Mouse (Mus musculus): ENCODE data around the gene Hnrnpc. TPM values are rescaled to one million over a fixed set of nuclear protein-coding genes. Genes with fewer than 3 reads are reported as not detected.

Gene Hnrnpc
- total RNA-seq (2021) = 100 to 1,000 TPM; 279 to 281 TPM

DNA sequence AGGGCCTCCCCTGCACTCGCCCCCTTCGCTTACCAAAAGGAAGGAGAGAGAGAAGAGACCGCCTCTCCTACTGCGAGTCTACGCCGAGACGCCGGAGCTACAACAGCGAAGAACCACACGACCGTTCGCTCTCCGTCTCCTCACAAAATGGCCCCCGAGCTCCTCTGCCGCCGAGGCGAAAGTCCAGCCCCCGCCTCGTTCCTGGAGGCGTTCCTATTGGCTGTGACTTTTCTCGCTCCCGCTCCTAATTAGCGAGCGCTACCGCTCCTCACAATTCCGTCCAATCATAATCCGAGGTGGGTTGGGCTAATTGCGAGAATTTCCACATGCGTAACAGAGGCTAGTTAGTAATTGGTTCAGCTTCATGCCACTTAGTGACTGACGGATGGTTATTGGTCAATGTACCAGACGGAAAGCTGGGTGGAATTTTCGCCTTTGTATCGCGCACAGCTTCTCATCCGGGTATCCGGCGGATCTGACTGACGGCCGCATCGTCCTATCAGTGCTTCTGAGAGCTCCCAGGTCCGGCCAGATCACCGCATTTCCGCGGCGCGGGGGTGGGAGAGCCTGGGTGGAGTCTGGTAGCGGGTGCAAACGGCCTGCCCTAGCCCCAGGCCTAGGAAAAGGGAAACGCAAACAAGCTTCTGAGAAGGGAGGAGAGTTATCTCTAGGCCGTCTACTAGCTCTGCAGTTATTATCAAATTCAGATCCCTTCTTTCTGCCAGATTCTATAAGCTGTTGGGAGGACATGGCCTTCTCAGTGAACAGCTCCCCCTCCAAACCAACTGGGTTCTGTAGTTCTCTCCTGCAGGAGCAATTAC lies at the start of gene Hnrnpc:
Gene Hnrnpc, minus strand, starts transcription at position 173 of the 821 bp plus-strand sequence.
- DNase-seq = peak; percentile 100

DNA sequence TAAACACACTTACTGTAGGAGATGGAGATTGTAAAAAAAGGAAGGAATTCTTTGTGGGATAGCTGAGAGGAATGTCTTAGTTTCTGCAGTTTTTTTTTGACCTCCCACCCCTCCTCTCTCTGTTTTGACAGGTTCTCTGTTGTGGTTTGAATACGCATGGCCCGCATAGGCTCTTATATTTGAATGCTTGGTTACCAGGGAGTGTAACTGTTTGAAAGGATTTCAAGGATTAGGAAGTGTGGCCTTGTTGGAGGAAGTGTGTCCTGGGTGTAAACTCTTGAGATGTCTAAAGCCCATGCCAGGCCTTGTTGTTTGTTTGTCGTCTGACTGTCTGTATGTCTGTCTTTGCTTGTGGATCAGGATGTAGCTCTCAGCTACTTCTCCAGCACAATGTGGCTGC lies 48.8 kb upstream of the Hnrnpc start:
- DNase-seq = no peak

DNA sequence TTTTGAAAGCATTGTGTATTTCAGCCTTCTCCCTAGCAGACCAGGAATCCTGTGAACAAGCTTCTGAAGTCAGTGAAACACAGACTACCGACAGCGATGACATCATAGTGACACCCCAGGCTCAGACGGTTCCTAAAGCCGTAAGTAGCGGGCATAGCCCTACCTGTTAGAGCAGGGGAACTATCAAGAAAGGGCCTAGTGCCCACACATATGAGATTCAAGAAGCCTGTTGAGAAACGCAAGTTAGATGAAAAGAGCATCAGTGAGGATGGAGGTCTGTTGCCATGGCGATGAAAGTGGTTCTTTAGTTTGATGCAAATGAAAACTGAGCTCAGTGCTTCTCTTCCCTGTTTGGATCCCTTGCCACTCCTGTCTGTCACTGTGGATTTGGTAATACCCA lies 48.4 kb upstream of the Hnrnpc start:
- DNase-seq = peak; percentile 26 to 40

DNA sequence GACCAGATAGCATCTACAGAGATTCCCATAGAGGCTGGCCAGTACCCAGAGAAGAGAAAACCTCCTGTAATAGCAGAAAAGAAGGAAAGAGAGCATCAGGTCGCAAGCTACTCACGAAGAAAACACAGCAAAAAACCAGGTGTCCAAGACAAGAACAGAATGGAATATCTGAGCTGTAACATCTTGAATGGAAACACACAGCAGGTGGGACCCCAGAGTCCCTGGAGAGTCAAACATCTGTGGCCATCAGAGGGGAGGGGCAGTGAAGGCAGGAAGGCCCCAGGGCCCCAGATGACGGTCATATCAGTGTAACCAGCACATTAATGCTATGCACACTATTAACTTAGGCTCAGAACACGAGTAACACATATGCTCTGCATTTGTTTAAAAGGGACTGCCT lies 46.1 kb upstream of the Hnrnpc start:
- DNase-seq = no peak

DNA sequence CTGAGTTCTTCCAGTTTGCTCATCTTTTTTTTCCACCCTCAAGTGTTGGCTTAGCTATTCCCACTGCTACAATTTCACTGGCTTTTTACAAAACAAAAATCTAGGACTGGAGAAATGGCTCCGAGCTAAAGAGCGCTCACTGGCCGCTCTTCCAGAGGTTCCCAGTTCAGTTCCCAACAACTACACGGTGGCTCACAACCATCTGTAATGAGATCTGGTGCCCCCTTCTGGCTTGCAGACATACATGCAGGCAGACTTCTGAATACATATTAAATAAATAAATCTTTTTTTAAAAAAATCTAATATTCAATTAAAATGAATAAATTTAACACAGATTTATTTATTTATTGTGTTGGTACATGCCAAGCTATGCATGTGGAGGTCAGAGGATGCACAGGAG lies 42.7 kb upstream of the Hnrnpc start:
- DNase-seq = no peak

DNA sequence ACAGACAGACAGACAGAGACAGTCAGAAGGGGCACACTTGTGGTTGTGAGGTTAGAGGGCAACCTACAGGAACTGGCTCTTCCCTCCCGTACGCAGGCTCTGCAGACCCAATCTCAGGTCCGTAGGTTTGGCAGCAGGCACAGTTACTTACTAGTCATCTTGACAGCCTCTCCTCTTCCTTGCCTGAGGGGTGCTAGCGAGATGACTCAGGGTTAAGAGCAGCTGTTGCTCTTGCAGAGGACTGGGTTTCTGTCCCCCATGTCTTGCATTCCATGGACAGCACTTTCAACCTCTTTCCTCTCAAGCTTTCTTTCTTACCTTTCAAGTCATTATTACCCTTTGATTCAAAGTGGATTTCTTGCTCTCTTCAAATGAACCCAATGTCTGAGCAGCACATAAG lies 40.3 kb upstream of the Hnrnpc start:
- no peak for DNase-seq

DNA sequence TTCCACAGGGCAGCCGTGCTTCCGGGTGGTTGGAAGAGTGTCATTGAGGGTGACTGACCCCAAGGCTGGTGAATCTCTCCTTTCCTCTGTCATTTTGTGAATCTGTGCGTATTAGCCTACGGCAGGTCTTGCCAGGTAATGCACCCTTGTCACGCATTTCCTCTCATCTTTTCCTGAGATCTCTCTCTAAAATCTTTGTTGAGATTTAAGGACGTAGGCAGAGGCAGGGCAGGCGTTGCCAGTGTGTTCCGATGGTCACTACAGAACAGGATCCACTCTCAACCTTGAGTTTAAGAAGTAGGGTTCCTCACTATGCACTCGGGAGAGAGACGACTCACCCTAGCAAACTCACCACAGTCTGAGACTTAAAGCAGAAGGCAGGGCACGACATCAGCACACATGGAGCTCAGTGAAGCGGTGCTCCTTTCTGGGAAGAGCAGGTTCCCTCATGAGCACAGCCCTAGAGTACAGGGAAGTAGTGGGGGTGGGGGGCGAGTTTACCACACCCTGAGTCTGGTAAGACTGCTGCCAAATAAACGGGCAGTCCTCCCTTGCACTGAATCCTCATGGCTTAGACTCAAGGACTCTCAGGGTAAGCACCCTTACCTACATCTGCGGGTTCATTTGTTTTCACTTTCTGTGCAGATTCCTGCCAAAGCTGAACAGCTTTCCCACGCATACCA lies 37.8 kb upstream of the Hnrnpc start:
- no peak for DNase-seq

DNA sequence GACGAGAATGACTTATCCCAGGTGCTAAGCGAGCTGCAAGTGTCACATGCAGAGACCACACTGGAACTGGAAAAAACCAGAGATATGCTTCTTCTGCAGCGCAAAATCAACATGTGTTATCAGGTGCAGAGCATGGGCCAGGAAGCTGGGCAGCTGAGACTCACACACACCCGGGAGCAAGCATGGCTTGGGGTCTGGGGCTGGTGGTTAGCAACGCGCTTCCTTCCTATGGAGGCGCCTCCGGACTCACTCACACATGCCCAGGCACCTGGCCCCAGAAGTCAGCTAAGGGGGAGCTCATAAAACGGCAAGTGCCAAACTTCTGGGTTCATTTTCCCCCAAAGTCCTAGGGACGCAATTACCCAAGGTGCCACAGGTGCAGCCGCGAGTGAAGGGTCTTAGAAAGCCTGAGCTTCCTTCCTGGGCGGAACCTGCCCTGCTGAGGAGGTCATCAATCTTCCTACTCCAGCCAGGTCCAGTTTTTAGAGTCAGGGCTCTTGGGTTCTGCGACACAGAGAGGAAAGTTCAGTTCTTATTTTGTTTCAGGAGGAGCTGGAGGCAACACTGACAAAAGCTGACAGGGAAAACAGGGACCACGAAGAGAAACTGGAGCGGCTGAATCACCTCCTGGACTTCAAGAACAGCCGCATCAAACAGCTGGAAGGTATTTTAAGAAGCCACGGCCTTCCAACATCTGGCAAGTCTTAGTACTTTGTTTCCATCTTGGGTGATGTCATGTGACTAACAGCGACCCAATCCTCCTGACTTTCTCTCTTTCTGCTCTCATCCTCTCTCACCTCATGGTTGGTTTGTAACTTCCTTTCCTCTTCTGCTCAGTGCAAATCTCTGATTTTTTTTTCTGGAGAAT lies 37.0 kb upstream of the Hnrnpc start:
- DNase-seq = no peak

DNA sequence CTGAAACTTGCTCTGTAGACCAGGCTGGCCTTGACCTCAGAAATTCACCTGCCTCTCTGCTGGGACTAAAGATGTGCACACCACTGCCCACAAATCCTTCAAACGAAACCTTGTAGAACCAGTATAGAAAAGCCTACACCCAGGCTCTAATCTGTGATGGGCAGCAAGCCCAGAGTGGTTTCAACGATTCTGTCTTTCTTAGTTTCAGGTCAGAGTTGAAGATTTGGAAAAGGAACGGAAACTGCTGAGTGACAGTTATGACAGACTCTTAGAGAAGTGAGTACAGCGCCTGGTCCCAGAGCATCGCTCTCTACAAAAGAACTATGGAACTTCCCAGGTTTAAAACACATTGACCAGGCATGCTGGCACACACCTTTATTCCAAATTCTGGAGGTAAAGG lies 29.8 kb upstream of the Hnrnpc start:
- DNase-seq = no peak

DNA sequence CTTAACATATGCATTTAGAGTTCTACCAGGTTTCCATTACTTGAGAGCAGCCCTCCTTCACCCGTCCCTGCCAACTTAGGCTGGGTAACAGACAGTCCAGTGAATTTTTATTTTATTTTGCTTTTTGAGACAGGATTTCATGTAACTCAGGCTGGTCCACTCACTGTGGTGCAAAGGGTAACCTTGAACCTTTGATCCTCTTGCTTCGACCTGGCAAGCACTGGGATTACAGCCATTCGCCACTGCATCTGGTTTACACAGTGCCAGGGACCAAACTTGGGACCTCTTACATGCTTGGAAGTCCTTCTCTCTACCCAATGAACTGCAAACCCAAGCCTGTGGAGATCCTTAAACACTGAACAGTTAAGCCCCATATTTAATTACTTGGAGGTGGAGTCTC lies 20.8 kb upstream of the Hnrnpc start:
- no peak for DNase-seq

DNA sequence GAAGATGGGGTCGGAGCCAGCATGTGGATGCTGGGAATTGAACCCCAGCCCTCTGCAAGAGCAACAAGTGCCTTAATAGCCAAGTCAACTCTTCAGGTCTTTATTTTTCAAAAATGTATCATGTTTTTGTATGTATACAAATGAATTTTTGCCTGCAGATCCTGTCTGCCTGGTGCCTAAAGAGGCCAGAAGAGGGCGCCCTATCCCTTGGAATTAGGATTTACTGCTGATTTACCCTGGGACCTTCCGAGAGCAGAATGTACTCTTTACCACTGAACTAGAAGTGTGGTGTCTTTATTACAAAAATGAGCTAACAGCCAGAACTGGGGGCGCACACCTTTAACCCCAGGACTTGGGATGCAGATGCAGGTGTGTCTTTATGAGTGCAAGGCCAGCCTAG lies 20.1 kb upstream of the Hnrnpc start:
- DNase-seq = peak; percentile 48 to 61

DNA sequence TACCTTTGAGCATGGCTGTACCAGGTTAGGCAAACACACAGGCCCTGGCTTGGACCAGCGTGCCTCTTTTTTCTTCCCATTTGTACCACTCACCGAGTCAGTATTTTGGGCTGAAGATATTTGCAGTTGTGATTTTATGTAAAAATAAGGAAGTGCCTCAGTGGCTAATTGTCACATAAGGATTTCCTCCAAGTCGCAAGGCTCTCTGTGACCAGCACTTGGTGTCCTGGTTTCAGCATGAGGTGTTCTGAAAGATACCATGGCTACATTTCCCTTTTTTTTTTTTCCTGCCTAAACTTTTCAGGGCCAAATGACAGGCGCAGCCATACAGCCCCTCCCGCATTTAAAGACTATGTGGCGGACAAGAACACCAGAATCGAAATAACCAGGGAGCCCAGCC lies 16.3 kb upstream of the Hnrnpc start:
- DNase-seq = no peak

DNA sequence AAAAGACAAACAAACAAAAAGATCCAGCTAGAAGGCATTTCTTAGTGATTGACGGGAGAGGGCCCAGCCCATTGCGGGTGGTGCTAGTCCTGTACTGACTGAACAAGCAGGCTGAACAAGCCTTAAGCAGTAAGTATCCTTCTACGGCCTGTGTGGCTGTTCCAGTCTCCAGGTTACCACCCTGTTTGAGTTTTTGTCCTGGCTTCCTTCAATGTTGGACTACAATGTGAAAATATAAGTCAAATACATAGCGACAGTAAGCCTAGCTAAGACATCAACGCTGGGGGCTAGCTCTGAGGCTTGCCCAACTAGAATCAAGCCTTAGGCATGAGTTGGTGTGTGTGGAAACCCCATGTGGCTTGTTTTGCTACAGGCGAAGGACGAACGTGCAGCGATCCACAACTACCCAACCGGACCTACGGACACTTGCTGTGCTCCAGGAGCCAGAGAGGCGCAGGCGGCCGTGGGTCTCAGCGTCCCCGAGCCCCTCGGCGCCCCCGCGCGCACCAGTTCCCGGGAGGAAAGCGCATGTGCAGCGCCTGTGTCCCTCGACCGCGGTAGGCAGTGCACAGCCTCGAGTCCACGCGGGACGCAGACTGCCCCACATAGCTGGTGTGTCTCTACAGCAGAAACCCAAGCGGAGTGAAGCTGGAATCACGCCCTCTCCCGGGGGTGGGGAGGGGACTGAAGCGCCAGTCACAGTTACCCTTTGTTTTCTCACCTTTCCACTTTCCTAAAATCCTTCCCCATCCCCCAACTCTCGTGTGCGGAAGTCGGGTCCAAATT lies 15.2 kb upstream of the Hnrnpc start:
- peak; percentile 20 to 27 for DNase-seq

DNA sequence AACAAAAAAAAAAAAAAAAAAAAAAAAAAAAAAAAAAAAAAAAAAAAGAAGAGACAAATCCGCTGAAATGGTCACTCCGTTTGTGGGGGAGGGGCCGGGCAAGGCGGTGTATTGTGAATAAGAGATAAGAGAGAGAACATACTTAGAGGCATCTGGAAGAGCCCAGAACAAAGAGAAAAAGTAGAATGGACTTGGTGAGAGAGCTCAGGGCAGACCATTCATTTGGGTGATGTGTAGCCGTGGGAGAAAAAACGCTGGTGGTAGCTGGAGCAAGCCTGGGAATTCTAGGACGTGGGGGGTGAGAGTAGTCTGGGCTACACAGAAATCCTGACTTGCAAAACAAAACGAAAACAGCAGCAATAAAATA lies 14.6 kb upstream of the Hnrnpc start:
- DNase-seq = no peak

DNA sequence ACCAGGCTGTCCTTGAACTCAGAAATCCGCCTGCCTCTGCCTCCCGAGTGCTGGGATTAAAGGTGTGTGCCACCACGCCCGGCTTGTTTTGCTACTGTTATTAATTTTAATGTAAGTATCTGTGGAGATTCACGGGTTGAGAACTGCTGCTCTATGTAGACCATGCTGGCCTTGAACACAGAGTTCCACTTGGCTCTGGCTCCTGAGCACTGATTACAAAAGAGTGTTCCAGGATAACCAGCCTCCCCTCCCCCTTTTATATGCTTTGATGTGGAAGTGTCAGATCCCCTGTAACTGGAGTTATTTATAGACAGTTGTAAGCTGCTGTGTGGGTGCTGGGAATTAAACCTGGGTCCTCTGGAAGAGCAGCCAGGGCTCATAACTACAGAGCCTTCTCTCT lies 13.4 kb upstream of the Hnrnpc start:
- DNase-seq = no peak

DNA sequence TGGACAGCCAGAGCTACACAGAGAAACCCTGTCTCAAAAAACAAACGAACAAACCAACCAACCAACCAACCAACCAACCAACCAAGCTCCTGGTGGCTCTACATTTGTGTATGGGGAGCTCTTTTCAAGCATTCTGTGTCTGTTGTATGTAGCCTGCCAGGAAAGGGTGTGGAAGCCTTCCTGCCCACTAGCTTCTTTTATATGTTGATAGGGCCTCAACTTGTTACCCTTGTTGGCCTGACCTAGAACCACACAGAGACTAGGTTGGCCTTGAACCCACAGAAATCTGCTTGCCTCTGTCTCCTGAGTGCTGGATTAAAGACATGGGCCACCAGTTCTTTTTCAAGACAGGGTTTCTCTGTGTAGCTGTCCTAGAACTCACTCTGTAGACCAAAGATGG lies 10.3 kb upstream of the Hnrnpc start:
- no peak for DNase-seq

DNA sequence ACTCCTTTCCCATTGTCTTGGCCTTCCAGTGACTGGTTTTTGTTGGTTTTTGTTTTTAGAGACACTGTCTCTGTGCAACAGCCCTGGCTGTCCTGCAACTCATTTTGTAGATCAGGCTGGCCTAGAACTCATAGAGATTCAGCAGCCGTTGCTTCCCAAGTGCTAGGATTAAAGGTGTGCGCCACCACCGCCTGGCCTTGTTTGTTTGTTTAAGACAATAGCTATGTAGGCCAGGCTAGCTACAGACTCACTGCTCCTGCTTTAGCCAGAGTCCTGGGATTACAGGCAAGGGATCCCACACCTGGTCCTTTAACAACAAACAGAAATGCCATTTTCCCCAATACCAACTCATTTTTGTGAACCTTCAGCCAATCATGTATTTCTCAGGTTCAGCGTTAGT lies 6.5 kb upstream of the Hnrnpc start, which contains the start of gene Rpgrip1:
Gene Rpgrip1, plus strand, starts transcription at position 359 of the 400 bp plus-strand sequence.
- no peak for DNase-seq

DNA sequence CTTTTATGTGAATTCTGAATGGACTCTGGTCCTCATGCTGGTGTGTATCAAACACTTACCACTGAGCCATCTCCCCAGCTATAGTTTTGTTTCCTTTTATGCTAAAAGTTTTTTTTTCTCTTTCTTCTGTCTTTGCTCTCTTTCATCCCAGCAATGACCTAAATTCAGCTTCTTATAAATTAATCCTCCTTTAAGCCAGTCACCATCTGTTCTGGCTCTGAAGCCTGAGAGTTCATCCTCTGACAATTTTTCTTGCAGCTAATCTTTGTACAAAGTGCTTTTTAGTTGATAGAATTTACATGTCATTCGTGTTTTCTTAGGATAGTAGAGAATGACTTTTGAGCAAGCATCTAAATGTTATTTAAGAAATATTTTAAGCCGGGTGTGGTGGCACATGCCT lies 4.2 kb upstream of the Hnrnpc start:
- no peak for DNase-seq

DNA sequence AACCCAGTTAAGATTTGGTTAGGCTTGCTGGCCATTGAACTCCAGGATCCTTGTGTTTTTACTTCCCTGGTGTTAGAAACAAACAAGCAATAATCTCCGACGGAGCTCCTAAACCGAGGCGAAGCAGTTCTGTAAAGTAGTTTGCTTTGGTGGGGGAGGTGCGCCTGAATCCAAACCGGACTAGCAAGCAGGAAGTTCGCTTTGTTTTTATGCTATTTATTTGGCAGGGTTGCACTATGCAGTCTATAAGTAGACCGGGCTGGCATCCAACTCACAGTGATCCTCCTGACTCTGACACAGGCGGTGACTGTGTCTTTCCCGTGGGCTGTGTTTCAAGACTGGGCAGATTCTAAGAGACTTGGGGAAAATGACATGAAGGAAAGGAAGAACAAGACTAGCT lies 2.9 kb upstream of the Hnrnpc start:
- DNase-seq = peak in 1 of 2 experiments; percentile 9

DNA sequence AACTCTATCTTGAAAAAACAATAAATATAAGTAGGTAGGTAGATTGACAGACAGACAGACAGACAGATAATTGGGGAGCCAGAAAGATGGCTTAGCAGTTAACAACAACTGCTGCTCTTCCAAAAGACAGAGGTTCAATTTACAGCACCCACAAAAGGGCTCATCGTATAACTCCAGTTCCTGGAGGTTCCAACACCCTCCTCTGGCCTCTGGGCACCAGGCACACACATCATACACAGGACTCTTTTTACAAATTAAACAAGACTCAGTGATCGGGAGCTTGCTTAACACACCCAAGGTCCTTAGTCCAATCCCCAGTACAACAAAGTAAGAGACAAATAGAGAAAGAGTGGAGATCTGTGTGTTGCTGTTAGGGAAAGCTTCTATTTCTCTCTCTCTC lies 1.5 kb upstream of the Hnrnpc start:
- DNase-seq = no peak

DNA sequence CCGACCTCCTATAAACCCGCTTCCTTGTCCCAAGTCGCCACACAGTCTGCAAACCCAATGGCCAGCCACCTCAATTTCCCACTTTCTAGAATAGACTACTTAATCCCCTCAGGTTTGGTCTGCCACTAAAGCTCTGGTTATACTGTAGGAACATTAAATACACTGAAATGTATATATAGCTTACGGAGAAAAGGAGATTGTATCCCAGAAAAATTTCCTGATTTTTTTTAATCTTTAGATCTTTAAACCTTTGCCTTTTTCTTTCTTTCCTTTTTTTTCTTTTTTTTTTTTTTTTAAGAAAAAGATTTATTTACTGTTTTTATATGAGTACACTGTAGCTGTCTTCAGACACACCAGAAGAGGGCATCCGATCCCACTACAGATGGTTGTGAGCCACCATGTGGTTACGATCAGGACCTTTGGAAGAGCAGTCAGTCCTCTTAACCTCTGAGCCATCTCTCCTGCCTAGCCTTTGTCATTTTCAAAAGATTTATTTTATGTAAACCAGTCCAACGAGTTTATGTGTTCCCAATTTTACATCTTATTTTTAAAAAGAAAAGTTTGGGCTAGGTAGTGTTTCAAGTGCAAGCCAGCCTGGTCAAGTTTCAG lies 953 bp upstream of the Hnrnpc start:
- DNase-seq = no peak

DNA sequence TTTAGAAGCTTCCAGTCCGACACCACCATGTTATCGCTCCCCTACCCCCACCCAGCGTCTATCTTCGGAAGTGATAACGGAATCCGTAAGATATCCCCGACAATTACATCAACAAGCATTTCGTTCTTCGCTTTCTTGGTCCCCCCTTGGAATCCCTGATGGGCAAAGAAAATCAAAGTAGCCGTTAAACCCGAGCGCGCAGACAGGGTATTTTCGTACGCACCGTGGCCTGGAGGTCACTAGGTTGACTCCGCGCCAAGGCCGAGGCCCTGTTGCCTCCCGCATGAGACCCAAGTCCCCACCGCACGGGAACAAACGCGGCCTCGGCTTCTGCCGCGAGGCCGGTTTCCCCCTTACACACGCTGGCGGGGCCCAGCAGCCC lies 363 bp downstream of the Hnrnpc start:
- DNase-seq = no peak
